Mouse (Mus musculus) skeletal muscle tissue, adult 2 months (tissue): ENCODE results near the gene Terb1.

Experiments
- DNase-seq: peaks from one replicate; pipeline ENCODE4 v3.0.0-alpha.2; 2012; ENCODE audit warnings: low read depth, low spot score

The Terb1 gene

DNA sequence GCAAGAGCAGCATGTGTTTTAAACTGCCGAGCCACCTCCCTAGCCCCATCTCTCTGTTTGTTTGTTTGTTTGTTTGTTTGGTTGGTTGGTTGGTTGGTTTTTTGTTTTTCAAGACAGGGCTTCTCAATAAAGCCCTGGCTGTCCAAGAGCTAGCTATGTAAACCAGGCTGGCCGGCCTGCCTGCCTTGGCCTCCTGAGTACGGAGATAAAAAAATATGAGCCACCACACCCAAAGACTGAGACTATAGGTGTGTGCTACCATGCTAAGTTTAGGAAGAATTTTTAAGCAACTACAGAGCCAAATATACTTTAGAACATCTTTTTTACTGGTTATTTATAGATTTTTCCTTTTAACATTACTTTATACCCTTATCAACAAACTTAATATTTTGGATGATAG is 57.5 kb downstream of the Terb1 start:
- no peak for DNase-seq

DNA sequence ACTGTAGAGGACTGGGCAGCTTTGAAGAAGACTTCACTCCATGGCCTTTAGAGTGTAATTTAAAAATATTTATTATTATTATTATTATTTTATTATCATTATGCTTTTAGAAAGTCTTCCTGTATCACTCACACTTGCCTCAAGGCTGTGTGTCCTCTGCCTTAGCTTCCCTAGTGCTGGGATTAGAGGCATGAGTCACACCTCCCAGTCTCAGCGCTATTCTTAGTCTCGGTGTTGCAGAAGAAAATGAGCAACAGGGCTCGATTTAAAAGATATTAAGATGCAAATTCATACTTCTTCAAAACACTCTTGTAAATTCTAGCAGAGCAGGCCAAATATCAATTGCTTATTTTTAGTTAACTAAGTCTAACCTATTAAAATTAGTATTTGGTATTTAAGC is 60.9 kb downstream of the Terb1 start:
- no peak for DNase-seq

DNA sequence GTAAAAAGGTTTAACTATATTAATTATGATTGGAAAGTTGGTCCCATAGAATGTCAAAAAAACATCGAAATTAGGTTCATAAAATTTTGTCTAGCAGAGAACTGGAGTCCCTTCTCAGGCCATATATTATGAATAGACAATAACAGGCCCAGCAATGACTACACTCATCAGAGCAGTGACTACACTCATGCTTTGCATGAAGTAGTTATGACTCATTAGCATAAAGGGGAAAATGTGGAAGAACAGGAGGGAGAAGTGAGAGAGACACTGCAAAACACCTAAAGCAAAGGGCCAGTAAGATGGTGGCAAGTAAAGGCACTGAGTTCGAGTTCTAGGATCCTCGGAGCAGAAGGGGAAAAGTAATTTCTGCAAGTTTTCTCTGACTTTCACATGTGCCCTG is 63.7 kb downstream of the Terb1 start:
- no peak for DNase-seq

DNA sequence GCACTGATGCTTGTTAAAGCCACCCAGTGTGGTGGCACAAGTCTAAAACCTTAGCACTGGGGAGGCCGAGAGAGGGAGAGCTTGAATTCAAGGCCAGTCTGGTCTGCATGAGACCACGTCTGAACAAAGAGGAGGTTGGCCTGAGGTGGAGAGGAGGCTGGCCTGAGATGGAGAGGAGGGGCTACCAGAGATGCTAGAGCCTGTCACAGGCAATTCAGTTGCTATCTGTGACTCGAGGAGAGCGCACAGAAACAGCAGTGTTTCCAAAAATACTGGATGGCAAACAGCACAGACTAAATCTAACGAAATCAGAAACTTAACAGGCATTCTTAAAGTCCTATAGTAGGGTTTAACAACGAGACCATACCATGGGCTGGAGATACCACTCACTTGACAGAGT is 64.5 kb downstream of the Terb1 start:
- no peak for DNase-seq

DNA sequence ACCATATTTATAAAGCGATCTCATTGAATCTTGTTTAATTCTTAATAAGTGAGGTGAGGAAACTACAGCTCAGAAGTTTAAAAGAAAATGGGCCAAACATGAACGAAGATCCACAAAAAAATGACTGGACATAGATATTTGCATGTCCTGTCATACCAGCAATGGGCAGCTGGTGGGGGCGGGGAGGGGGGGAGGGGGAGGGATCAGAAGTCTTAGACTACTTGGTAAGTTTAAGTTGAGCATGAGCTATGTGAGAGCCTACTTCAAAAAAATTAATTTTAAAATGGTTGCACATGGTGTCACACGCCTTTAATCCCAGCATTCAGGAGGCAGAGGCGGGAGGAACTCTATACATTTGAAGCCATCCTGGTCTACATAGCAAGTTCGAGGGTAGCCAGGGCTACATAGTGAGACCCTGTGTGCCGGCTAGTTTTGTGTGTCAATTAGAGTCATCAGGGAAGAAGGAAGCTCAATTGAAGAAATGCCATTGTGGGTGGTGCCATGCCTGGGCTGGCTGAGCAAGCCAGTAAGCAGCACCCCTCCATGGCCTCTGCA is 66.5 kb downstream of the Terb1 start:
- no peak for DNase-seq

DNA sequence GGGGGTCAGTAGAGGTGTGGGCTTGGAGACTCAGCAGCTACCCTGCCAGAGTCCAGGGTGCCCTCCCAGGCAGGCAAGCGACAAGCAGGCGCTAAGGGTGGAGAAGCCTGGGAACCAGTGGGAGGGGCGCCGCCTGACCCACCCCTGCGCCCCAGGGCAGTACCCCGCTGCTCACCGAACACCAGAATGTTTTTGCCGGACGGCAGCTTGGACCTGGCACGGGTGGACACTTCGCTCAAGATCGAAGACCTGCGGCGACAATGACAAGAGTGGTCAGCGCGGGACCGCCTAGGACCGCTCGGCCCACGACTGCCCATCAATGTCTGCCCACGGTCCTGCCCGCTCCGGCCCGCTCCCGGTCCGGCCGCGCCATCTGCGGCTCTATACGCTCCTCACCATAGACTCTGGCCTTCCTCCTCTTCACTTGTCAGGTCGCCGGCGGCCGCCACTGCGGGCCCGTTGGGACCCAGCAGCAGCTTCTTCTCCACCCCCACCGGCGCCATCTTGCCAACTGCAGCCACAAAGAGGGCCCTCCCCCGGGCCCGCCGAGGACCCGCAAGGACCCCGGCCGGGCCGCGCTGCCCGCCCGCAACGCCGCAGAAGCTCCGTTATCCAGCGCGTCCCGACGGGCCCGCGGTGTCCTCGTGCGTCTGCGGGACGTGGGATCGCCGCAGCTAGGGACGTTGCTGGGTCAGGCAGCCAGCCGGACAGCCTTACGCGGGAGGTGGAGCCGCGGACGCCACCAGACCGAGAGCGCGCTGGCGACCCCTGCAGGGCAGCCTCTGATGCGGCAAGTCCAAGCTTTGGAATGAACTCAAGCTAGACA is 67.2 kb downstream of the Terb1 start, which contains the start of gene Dync1li2:
Dync1li2 (minus strand) TSS at position 749 of the 826 bp plus-strand sequence.
- peak; percentile 79 for DNase-seq

DNA sequence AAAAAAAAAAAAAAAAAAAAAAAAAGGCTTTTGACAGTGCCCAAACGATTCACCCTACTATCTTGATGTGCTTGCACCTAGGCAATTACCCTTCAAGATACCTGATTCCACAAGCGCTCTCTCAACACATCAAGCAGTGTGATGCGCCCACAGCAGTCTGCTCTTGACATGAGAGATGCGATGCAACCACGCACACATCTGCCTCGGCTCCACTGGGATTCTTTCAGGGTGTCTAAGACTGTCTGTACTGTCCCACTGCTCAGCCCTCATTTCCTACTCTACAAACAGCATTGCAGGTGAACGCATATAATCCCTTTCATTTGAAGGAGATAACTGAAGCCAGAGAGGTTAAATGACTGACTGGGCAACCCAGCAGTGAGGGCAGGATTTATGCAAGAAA is 68.1 kb downstream of the Terb1 start:
- no peak for DNase-seq

DNA sequence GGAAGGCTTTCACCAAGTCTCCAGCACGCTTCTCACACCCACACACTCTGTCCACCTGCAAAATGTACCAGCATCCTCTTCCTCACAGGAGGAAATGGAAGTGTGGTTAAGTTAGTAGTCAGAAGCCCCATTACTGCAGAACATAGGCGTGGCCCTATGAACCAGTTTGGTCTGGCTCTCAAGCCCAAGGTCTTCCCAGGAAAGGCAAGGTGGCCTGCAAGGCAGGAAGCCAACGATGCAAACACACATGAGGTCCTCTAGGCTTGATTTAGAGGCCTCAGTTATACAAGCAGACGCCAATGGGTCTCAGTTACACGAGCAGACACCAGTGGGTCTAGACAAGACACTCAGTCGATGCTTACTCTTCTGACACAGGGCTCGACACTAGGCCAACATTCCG is 70.2 kb downstream of the Terb1 start:
- no peak for DNase-seq

DNA sequence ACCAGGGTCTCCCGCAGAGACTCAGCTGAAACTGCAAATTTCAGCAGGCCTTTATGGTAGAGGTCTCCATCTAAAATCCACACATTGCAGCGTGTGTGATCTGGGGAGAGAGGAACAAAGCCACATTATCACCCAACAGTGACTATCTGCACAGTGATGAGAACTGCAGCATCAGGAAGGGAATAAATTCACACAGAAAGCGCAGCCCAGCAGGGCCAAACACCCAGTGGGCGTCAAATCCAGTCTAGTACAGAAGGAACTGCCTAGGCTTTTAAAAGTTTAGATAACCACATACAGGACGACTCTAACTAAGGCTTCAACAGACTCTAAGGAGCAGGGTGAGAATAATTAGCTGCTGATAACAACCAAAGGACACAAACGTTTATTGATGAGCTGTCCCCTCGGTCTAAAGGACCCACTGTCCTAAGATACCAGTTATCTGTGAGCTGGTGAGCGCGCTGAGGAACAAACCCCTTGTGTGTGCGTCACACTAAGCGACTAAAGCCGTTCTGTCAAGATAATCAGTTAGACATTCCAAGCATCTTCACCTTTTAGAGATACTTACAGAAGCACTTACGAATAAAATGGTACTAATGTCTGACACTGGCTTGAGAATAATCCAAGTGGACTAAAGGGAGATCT is 72.1 kb downstream of the Terb1 start:
- no peak for DNase-seq

DNA sequence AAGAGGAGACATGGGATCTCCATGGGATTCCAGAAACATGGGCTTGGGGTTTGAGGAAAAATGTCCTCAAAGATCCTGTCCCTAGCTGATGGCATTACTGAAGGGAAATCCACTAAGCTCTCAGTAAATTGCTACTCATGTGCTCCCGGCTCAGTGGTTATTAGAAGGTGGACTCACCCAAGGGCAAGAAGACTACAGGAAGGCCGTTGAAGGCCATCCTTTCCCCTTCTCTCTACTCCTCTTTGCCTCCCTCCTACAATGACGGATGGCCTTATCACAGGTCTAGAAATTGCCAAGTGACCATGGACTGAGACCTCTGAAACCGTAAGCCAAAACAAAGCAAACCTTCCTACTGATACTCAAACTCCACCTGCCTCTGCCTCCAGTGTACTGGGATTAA is 73.1 kb downstream of the Terb1 start:
- DNase-seq, result no peak

DNA sequence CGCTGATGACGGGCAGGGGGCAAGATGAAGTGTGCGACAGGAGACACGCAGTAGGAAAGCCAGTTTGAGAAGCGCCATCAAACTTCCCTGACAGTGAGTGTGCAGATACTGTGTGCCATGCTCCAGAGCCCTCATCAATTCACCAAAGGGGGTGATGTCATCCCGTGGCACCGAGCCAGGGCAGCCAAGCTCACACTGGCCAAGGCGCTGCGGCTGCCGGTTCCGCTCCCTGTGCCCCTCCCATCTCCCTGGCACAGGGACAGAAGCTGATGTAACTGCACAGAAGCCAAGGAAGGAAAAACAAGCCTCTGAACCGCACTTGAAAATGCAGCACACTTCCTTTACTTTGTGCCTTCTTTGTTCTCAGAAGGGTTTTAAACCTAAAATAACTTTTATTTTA is 73.7 kb downstream of the Terb1 start:
- DNase-seq, result peak; percentile 97

DNA sequence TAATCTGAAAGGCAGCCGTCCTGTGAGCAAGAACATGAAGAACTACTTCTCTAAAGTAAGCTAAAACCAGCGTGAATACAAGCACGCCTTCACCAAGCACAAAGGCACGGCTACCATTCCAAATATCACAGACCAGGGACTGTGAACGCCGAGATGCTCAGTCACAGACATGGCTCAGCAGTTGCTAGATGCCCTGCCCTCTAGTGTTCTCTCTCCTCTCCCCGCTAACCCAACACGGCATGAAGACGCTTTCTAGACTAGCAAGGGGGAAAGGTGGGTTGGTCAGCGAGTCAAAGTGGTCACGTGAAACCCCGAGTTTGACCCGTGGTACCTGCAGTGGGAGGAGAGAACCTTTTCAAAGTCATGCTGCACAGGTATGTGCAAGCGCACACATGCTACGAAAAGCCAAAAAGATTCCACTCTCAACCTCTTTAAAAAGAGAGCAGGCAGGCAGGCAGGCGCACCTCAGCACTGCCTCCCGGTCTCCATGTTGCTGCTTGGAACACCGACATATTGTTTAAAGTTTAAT is 74.8 kb downstream of the Terb1 start:
- no peak for DNase-seq

DNA sequence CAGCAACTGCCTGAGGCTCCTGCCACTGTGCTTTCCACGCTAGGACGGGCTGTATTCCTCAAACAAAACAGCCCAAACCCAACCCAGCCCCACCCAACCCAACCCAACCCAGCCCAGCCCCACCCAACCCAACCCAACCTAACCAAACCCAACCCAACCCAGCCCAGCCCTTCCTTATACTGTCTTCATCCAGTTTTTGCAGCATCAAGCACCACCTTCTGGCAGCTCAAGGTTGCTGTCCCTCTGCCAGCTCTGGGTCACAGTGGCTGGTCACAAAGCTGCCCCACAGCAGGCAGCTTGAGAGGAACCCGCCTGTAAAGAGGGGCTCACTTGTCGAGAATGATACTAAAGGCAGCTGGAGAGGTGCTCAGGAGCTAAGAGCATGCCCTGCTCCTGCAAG is 75.4 kb downstream of the Terb1 start:
- no peak for DNase-seq

DNA sequence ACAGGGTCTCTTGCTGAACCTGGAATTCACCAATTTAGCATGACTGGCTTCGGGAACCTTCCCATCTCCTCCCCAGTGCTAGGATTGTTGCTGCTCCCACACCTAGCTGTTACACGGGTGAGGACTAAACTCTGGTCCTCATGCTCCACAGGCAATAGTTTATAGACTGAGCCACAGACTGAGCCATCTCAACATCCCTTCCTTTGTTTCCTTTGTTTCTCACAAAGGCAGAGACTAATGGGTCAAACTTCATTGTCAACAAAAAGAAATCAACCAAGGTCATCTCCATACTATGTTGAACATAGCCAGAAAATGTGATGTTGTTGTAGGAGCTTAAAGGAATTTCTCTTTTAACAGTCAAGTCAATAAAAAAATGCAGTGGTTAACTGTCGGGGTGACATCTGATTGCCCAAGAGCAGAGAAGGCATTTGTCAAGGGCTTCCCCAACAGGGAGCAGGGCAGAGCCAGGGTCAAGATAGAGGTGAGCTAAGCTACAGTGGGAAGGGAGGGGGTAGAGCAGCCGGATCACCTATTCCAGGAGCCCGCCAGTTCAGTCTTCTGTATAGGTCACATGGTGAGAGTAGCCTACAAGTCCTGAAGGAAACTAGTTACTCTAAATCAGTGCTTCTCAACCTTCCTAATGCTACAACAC is 76.4 kb downstream of the Terb1 start:
- no peak for DNase-seq

DNA sequence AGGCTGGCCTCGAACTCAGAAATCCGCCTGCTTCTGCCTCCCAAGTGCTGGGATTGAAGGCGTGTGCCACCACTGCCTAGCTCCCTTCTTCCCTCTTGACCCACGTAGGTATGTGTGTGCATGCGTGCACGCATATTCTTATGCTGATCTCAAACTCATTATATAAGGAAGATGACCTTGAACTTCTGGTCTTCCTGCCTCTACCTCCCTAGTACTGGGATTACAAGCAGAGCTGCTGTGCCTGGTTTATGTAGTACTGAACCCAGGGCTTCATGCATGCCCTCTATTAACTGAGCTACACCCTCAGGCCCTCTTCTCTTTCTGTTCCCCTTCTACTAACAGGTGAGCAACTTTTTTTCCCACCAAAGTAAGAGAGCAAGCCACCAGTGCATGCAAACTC is 77.1 kb downstream of the Terb1 start:
- DNase-seq, result no peak

DNA sequence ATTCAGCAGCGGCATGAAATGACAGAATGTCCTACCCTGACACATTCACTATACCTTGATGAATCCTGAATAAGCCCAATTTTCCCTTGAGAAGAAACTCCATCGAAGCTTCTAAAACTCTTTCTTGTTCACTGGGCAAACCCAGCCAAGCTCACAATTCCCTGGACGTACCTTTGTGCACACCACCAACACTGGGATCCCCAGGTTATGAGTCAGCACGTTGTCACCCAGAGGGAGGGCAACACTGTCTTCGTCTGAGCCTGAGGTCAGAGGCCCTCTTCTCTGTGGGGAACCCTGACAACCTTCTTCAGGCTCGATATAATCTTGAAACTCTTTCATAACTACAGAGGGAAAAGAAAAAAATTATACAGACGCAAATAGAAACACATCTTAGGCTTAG is 79.5 kb downstream of the Terb1 start:
- DNase-seq, result no peak

DNA sequence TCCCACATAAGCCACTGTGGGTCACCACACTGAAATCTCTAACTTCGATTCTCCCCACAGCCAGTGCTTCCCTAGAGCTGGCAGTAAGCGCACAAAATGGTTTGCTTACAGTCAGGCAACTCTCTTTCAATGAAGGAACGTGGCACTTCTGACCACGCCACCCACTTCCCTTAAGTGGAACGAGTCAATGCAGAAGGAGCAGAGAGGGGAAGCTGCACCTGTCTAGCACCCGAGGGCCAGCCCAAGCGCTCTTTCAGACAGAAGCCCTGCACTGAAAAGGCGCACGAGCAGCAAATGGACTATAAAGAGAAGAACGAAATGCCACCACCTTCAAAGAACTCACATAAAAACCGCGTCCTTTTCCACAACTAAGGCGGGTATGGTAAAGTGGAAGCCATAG is 82.0 kb downstream of the Terb1 start:
- DNase-seq, result no peak

DNA sequence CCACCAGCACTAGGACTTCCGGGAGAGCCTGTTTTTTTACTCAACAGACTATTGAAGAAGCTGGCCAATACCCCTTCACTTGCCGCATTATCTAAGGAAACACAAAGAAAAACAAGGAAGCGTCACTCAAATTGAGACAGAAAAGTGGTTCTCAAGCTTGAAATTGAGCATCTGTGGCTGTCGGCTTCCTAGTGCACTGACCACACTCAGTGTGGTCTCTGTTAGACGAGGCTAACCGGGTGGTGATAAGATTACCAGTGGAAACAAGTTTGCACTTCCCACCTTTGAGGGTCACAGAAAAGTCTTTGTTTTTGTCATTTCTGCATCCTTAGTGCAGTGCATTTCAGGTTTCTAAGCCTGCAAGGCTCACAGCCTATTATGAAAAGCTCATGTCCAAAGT is 87.4 kb downstream of the Terb1 start:
- no peak for DNase-seq

DNA sequence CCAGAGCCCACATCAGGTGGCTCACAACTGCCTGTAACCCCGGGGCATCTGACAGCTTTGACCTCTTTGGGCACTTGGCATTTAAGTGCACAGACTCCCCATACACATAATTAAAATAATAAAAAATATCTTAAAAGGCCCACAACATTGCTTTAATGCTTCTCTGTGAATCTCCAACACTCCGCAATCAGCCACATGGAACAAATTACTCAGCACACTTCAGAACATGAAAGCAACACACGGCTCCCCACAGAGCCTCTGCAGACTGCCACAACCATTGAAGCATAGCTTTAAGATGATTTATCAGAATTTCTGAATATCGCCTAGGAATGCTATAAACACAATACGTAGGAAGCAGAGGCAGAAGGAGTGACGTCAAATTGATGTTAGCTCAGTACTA is 93.7 kb downstream of the Terb1 start:
- DNase-seq, result no peak

DNA sequence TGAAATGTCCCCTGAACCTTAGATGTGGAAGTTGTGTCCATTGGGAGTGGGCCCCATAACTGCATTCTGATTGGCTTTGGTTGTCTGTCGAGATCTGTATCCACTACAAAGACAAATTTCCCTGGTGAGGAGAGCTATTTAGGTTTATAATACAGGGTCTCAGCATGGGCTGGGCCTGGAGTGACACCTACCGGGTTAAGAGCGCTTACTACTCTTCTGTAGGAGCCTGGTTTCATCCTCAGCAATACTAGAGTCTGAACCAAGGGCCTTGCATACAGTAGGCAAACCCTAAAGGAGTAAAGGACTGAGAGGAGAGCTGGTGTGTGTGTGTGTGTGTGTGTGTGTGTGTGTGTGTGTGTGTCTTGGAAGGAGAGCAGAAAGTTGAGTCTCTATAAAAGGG is 95.5 kb downstream of the Terb1 start:
- DNase-seq, result no peak

DNA sequence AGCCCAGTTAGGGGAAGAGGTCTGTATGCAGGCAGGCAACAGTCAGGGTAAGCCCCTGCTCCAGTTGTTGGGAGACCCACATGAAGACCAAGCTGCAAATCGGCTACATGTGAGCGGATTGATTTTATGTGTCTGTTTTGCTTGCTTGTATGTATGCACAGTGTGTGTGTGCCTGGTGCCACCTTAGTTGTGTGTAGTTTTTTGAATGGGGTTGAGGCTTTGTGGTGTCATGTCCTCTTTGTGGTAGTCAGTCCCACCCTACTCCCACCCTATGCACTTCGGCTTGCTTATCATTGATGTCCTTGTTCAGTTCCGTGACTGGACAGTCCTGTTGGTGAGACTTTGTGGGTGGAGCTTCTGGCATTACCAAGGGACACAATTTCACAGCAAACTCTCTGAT is 95.9 kb downstream of the Terb1 start:
- no peak for DNase-seq

DNA sequence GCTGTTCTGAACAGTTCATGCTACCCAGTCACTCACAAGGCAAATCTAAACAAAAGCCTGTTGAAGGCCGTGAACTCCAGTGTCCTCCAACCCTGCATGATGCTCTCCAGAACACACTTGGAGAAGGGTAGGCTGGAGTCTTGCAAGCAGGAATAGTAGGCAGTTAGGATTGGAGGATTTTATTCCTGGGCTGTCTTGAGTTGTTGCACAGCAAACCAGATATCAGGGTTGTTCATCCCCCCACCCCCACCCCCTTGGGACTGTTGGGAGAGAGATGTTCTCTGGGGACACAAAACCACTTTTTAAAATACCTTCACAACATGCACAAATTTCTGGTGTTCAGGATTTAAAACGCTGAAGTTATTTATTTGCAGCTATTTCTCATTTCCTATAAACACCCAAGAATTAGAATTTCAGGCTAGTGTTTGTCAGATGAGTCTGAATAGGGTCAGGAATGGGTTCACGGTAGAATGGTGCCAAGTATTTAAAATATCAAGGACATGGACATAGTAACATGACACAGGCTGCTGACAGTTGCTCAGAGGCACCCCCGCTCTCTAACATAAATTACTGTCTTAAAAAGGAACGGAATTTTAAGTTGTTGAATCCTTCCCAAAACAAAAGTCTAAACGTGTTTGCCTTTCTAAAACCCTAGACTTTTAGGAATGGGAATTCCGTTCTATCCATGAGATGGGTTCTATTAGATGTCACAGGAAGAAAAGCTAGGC is 96.7 kb downstream of the Terb1 start:
- DNase-seq, result no peak
